Mouse (Mus musculus): Measurements from ENCODE around the gene Ogfod2.

Ogfod2 gene

DNA sequence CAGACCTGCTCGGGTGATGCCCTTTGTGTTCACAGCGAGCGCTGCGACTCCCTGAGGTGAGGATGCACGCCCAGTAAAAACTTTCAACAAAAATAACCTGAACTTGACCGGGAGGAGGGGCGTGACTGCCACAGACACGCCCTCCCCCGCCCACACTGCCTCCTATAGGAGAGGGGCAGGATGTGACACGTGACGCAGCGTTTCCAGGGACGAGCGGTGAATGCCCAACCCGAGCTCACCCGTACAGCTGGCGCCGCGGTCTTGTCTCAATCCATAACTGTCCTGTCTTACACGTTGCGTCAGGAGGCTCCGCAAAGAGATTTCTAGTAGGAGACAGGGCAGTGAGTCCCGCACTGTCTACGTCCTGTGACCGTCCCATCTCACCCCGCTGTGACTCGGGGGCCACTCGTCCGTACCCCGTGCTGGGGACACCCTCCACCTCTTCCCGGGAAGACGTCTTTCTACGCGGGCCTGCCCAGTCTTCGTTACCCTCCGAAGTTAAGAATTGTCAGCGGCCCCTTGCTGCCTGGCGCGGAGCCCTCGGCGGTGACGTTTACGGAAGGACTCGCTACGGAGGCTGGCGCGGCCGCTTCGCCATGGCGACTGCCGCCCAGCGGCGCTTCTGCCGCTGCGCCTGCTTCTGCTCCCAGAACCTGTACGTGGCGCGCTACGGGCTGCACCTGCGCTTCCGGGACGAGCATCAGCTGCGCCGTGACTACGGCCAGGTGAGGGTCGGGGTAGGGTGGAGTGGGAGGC lies at the start of gene Ogfod2:
Ogfod2 (plus strand) TSS at position 556 of the 756 bp plus-strand sequence.
- peak; percentile 88 to 94 for DNase-seq (ENCODE audit: low spot score in 2 of 2)

GRCm38 (mm10) chr5:124069657-124070056 lies 42.4 kb upstream of the Ogfod2 start:
- no peak for DNase-seq (ENCODE audit: low spot score in 2 of 2)

DNA sequence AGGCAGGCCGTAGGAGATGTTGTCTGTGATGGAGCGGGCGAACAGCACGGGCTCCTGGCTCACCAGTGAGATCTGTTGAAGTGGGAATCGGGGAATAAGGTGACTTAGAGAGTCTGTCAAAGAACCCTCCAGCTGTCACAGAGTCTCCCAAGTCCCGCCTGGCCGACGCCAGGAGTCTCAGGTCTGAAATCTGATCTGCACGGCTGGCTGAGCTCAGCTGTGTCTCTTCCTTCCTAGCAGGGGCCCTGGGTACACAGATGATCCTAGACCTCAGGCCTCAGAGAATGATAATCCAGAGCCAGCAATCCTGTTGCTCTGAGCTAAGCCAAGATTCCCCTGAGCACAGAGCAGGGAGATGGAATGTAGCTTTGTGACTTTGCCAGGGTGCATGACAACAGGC lies 38.4 kb upstream of the Ogfod2 start:
- no peak for DNase-seq (ENCODE audit: low spot score in 2 of 2)

- DNase-seq (ENCODE audit: low spot score in 2 of 2), result peak in 1 of 2 experiments; percentile 33
Measured at GRCm38 (mm10) chr5:124074845-124075307, 37.2 kb upstream of the Ogfod2 start.

DNA sequence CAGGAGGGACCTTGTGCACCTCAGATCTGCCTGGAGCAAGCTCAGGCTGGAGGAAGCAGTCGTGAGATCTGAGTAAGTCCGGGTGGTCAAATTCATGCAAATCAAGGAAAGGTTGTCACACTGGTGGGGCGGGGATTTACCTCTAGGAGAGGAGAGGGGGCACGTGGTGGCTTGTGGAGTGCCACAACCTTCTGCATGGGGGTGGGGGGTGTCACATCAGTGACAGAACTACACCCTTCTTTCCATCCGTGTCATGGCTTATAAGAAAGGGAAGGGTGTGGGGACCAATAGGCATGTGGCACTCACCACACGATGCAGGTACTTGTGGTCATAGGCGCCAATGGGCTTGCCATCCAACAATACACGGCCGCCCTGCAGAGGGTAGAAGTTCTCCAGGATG lies 36.4 kb upstream of the Ogfod2 start:
- no peak for DNase-seq (ENCODE audit: low spot score in 2 of 2)

DNA sequence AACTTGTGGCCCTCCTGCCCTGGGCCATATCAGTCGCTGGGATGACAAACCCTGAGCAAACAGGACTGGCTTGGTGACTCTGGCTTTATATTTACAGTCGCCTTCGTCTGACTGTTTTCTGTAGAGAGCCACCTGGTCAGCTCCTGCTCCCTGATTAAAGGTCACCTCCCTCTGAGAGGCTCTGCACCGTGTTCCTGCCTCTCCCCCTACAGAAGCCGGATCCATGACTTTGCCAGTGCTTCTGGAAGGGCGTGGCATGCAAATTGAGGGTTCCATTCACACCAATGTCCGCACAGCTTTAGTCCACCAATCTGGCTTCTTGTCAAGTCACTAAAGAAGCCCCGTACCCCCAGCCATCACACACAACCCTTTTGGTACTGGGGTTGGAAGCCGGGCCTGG lies 35.5 kb upstream of the Ogfod2 start:
- no peak for DNase-seq (ENCODE audit: low spot score in 2 of 2)

- no peak for DNase-seq (ENCODE audit: low spot score in 2 of 2)
Measured at GRCm38 (mm10) chr5:124077241-124077640, 34.9 kb upstream of the Ogfod2 start.

DNA sequence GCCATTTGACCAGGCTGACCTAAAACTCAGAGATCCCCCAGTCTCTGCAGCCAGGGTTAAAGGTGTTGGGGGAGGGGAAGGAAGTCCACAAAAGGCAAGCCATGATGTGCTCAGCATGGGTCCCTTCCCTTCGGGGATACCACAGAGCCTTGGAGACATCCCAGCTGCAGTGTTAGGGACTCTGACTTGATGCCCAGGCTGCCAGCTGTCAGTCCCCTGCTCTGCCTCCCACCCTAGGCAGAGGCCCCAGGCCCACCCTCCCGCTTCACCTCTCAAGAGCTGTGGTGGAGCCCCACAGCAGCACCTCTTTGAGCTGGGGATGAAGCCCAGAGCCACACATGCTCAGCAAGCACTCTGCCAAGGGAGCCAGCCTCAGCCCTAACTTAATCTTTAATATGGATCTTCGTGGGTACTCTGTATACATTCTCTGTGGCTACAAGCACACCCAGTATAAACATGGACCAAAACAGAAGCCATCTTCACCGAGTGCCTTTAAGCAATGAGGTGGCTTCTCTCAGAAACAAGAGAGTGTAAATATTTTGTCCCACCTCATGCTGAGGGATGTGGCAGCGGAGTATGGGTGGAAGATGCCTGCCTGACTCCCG lies 34.1 kb upstream of the Ogfod2 start:
- no peak for DNase-seq (ENCODE audit: low spot score in 2 of 2)

DNA sequence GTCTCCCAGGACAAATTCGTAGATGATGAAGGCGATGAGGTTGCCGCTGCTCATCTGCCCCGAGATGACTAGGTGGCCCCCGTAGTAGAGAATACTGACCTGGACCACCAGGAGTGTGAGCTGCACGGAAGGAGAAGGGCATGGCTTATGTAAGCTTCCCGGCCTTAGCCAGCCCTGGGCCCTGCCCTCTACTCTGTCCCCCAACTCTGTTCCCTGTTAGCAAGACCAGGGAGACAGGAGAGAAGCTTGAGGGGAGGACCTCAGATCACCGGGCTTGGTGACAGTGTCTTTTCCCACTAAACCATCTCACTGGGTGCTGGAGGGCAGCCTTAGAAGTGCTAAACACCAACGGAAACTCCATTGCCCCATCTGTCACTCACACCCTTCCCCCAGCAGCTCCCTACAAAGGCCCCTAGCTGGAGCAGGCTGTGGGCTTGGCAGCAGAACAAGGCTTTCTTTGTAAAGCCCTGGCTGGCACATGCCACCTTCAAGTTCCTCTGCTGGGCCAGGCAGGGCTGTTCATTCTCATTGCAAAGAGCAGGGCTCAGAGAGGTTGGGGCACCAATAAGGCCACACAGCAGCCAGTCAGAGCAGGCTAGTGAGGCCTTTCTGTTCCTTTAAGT lies 33.2 kb upstream of the Ogfod2 start:
- DNase-seq (ENCODE audit: low spot score in 2 of 2), result no peak

DNA sequence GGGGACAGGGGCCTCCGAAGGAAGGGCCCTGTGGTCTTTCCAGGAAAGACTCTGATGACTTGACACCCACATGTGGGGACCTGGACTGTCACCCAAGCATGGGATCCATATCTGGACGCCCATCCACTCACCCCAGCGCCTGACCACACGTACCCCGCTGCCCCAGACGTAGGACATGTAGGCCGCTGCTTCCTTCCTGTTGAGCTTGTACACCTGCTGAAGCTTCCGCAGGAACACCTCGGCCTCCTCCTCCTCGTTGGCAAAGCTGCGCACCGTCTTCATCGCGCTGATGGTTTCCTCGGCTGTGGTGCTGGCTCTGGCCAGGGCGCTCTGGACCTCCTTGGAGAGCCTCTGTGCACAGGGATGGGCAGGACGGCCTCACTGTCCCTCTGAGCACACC lies 32.2 kb upstream of the Ogfod2 start:
- no peak for DNase-seq (ENCODE audit: low spot score in 2 of 2)

GRCm38 (mm10) chr5:124082447-124082846 lies 29.6 kb upstream of the Ogfod2 start:
- DNase-seq (ENCODE audit: low spot score in 2 of 2), result no peak

- no peak for DNase-seq (ENCODE audit: low spot score in 2 of 2)
Measured at GRCm38 (mm10) chr5:124082941-124083688, 29.0 kb upstream of the Ogfod2 start.

DNA sequence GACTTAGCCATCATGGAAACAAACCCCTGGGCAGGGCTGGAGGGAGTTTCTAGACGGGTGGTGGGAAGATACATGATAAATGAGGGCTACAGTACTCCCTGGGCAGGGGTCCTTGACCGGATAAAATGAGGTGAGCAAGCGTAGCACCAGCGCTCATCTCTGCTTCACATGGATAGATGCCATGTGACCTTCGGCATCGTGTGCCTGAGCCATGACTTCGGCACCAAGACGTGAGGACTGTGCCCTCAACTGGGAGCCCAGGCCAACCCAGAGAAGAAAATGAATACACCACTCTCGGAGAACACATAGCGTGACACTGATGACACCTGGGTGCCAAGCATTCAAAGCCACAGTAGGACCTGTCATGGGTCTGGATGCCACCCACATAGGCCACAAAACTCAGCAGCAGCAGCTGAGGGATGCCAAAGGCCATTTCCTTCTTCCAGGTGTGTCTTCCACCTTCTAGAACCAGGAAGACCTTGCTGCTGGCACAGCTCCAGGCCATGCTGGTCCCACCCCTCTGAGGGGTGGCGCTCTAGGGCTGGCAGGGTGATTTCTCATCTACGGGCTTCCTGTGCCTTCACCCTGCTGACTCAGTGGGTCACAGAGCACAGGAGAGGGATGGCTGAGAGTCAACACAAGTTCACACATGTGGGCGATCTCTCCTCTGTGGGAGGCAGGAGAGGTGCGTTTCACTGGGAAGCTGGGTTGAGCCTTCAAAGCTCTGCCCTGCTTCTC lies 28.1 kb upstream of the Ogfod2 start:
- no peak for DNase-seq (ENCODE audit: low spot score in 2 of 2)

DNA sequence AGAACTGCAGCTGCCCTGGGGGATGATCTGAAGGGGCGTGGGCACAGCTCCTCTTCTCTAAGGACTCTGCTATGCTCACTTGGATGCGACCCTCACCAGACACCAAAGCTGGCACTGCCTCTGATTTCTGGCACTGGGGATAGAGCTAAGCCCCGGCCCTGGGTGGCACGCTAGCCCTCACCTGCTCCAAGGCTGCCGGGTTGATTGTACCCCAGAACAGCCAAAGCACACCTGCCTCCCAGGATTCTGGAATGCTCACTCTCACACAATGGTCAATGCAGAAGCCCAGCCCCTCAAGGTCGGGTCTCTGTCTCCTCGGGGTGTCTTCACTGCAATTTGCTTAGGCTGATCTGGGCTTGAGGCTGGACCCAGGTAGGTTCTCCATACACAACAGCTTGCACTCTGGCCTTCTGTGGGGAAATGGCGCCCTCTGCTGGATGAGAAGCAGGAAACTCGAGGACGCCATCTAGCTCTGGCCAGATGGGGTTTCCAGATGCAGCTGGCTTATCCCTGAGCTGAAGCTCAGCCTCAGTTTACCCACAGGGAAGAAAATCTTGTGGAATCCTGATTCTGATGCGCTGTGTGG lies 27.4 kb upstream of the Ogfod2 start:
- DNase-seq (ENCODE audit: low spot score in 2 of 2), result peak; percentile 77 to 79

GRCm38 (mm10) chr5:124085513-124085912 lies 26.6 kb upstream of the Ogfod2 start:
- DNase-seq (ENCODE audit: low spot score in 2 of 2), result no peak

DNA sequence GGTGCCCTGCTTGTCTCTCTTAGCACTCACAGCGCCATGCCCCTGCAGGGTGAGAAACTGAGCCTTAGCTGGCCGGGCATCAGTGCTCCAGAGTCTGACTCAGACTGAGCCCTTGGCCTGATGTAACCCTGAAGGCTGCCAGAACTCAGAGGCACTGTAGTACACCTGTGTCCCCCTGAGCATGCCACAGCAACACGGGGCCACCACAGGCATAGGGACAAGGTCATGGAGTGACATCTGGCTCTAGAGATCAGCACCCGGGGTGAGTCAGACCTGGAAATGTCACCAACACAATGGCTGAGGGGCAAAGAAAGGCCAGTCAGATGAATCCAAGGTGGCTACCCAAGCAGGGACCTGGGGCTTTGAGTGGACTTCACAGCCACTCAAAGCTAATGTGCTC lies 25.2 kb upstream of the Ogfod2 start:
- DNase-seq (ENCODE audit: low spot score in 2 of 2), result no peak

- no peak for DNase-seq (ENCODE audit: low spot score in 2 of 2)
Measured at GRCm38 (mm10) chr5:124089868-124090267, 22.2 kb upstream of the Ogfod2 start.

GRCm38 (mm10) chr5:124091951-124092406 lies 20.1 kb upstream of the Ogfod2 start:
- no peak for DNase-seq (ENCODE audit: low spot score in 2 of 2)

GRCm38 (mm10) chr5:124093120-124093794 lies 18.8 kb upstream of the Ogfod2 start:
- peak in 1 of 2 experiments; percentile 57 for DNase-seq (ENCODE audit: low spot score in 2 of 2)

DNA sequence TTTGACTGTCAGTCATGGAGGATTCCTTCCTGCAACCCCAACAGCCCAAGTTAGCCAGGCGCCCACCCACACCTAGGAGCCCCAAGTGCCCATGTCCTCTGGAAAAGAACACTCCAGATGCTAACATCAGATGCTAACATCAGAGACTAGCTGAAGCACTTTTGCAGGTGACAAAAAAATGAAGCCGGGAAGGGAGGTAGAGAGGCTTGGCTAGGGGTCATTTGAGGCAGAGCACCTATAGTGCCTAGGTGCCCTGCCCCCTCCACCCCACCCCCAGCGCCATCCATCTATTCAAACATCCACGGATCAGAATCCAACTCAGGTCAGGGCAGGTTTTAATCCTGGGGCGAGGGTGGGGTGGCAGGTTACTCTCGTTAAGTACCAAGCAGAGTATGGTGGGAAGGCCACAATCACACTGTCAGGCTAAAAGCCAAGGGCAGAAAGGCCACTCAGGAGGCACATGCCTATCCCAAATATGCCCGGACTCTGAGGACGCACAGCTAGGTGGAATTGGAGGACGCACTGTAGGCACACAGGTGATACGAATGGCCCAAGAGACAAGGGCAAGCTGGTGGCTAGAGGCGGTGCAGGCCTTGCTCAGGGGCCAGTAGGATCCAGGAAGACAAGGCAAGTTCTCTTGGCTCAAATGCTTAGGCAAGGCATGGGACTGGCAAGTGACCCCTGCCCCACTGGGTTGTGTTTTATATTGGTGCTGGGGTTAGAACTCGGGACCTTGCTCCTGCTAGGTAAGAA lies 18.1 kb upstream of the Ogfod2 start:
- DNase-seq (ENCODE audit: low spot score in 2 of 2), result no peak
